Mouse (Mus musculus): ENCODE data around the gene Nlrp10.

The Nlrp10 gene

DNA sequence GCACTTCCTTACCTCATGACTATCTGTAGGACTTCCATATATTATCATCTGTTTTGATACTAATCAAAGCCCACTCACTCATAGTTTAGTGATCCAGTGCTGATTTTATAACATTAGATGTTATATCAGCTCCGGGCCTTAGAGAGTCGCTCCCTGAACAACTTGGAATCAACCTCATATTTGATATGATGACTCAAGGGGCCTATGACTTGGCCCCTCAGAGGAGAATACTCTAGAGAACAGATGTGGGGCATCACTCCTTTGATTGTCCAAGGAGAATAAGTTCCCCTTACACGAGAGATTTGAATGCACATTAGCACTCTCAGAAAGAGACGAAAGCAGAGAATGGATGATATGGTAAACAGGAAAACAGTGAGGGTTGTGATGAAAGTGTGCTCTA, 45.1 kb downstream of the Nlrp10 start, which contains the start of gene Olfr518:
Gene Olfr518, minus strand, starts transcription at position 101 of the 400 bp plus-strand sequence.
- no peak for DNase-seq

GRCm38 (mm10) chr7:108872279-108872678, 57.7 kb downstream of the Nlrp10 start, which contains the start of gene Olfr517:
Gene Olfr517 (minus strand): TSS chr7:108872379.
- no peak for DNase-seq

Measured in cerebellum, postnatal 25 days (tissue).